Mouse (Mus musculus) kidney, embryonic 16.5 days (tissue): Measurements from ENCODE around the gene Jarid2. TPM values are rescaled to one million over a fixed set of nuclear protein-coding genes. Genes with fewer than 3 reads are reported as not detected.

Experiments
- ATAC-seq: fragments of 200-750 bp; cut with Nextera tagmentation; 2 replicates; pipeline ENCODE4 v1.8.0; 2017; ENCODE audit warnings: moderate TSS enrichment; ENCODE audit not compliant: low FRiP score, low TSS enrichment
- H3K27ac ChIP-seq: fragments of 300-500 bp; sonication (generic); 2 replicates; pipeline ENCODE4 v1.5.1; 2014; ENCODE audit warnings: low read length
- H3K27me3 ChIP-seq: fragments of 300-500 bp; sonication (generic); 2 replicates; pipeline ENCODE4 v1.6.1; 2014; ENCODE audit warnings: low read length, control low read depth, mixed read lengths; ENCODE audit not compliant: insufficient read depth
- H3K36me3 ChIP-seq: fragments of 300-500 bp; sonication (generic); 2 replicates; pipeline ENCODE4 v1.6.1; 2014; ENCODE audit warnings: low read length, control low read depth, mixed read lengths; ENCODE audit not compliant: insufficient read depth
- H3K4me1 ChIP-seq: fragments of 300-500 bp; sonication (generic); 2 replicates; pipeline ENCODE4 v1.6.1; 2014; ENCODE audit warnings: low read length, control low read depth, mixed read lengths; ENCODE audit not compliant: insufficient read depth
- H3K4me2 ChIP-seq: fragments of 300-500 bp; sonication (generic); replicated peaks from 2 replicates; pipeline ENCODE4 v1.6.1; 2014; ENCODE audit warnings: low read depth, low read length
- H3K4me3 ChIP-seq: fragments of 300-500 bp; sonication (generic); 2 replicates; pipeline ENCODE4 v1.5.1; 2014; ENCODE audit warnings: mild to moderate bottlenecking, low read length
- H3K9ac ChIP-seq: fragments of 300-500 bp; sonication (generic); replicated peaks from 2 replicates; pipeline ENCODE4 v1.6.1; 2014; ENCODE audit warnings: low read length
- H3K9me3 ChIP-seq: fragments of 300-500 bp; sonication (generic); 2 replicates; pipeline ENCODE4 v1.6.1; 2016; ENCODE audit warnings: low read length, control low read depth
- WGBS: fragments of 180-500 bp; shearing (Covaris S2); extraction: QIAGEN DNeasy Blood & Tissue Kit; methylation state at CpG from one replicate; pipeline ENCODE4 v1.1.7; 2014; 5-methylcytosine and 5-hydroxymethylcytosine counted together
- polyA plus RNA-seq: library from polyadenylated mRNA; unstranded; fragments of >200 nt; fragmentation: Nextera tagmentation; extraction: Ambion mirVana; gene quantifications from 2 replicates; pipeline ENCODE4 v1.2.1, GENCODE M21; 2015

Gene Jarid2
- polyA plus RNA-seq, 1 experiment from 2014 or later, result 39.7 TPM

DNA sequence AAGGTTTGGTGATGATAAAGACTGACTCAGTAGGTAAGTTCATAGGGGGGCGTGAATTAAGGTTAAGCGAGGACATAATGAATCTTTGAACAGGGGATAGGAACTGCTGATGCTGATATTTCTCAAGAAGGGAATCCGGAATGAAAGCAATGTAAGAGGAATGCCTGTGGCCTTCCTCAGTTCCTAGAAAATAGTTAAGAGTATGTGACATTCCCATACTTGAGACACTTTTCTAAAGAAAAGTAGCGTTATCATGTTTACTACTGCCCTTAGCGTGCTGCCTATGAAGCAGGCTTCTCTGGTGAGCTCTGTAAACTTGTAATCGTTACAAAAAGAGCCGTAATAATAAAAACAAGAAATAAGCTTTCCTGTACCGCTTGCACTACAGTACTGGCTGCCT is 227.8 kb downstream of the Jarid2 start:
- 91% methylated on average over 8 of the region's 8 CpGs for WGBS
- Histone ChIP-seq H3K4me2 (no peak overlapping the region), H3K36me3 (0 out of 2 replicates have a peak, but pooled peaks cover 3% of the 10 kb centered on the region), H3K9ac (no peak overlapping the region), H3K9me3 (no peaks in the 10 kb centered on the region), H3K4me1 (no peaks in the 10 kb centered on the region), H3K27me3 (no peaks in the 10 kb centered on the region), H3K4me3 (no peak overlapping the region), H3K27ac (no peak overlapping the region)
- no peak for ATAC-seq

GRCm38 (mm10) chr13:44960542-44961291 is 231.4 kb downstream of the Jarid2 start:
- no peak for ATAC-seq
- H3K9ac ChIP-seq, result no peak overlapping the region
- 0 out of 2 replicates have a peak, but pooled peaks cover 3% of the 10 kb centered on the region for H3K36me3 ChIP-seq
- H3K27me3 ChIP-seq, result no peaks in the 10 kb centered on the region
- H3K4me1 ChIP-seq, result no peaks in the 10 kb centered on the region
- 85% methylated on average over 5 of the region's 5 CpGs for WGBS
- no peaks in the 10 kb centered on the region for H3K9me3 ChIP-seq
- no peak overlapping the region for H3K4me3 ChIP-seq
- H3K4me2 ChIP-seq, result no peak overlapping the region
- H3K27ac ChIP-seq, result no peak overlapping the region
